Mouse (Mus musculus): ENCODE measurements around the gene Pgm5. TPM values are rescaled to one million over a fixed set of nuclear protein-coding genes. Genes with fewer than 3 reads are reported as not detected.

Pgm5 gene
- polyA plus RNA-seq, 1 experiment from 2014 or later: 0.07 TPM

Other genes starting within 250 kb of the Pgm5 start
- gene Tmem252, start 187.8 kb downstream of the Pgm5 start, polyA plus RNA-seq (2015; fragmentation: Nextera tagmentation; extraction: Ambion mirVana): 0.14 TPM in 2 replicates
- 126 and 132 TPM in 2 replicates for gene Gm10053, start 13.8 kb upstream of the Pgm5 start, polyA plus RNA-seq (2015; fragmentation: Nextera tagmentation; extraction: Ambion mirVana)
- 0.06 TPM in 1 of 2 replicates, not detected in the other for gene Foxd4, start 39.3 kb upstream of the Pgm5 start, polyA plus RNA-seq (2015; fragmentation: Nextera tagmentation; extraction: Ambion mirVana)
- 7.7 and 8.1 TPM in 2 replicates for gene Cbwd1, start 99.8 kb upstream of the Pgm5 start, polyA plus RNA-seq (2015; fragmentation: Nextera tagmentation; extraction: Ambion mirVana)
- gene Dock8, start 137.7 kb upstream of the Pgm5 start, polyA plus RNA-seq (2015; fragmentation: Nextera tagmentation; extraction: Ambion mirVana): 8.5 and 8.8 TPM in 2 replicates

Data from liver, embryonic 15.5 days (tissue).